Mouse (Mus musculus): ENCODE data around the gene Xntrpc.
"Not testable (repeated sequence)": the region's sequence is repeated elsewhere in the genome, so short reads cannot be mapped to it uniquely, and the experiment has no call there.

DNA sequence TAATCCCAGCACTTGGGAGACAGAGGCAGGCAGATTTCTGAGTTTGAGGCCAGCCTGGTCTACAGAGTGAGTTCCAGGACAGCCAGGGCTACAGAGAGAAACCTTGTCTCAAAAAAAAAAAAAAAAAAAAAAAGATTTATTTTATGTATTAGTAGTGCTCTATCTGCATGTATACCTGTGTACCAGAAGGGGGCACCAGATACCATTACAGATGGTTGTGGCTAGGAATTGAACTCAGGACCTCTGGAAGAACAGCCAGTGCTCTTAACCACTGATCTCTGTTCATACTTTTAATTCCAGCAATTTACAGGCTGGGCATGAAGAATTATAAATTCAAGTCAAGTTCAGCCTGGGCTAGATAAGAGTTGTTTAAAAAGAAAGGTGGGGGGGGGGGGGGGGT is 17.0 kb upstream of the Xntrpc start:
- TF ChIP-seq CTCF (IDR thresholded peaks at IDR 0.05; ENCODE audit: extremely low read depth, insufficient read depth, low read length) = 0 out of 2 replicates have a peak, but pooled peaks have one; percentile 1
- not testable (repeated sequence) for TF ChIP-seq POLR2A (IDR thresholded peaks at IDR 0.05; ENCODE audit: extremely low read depth, insufficient read depth, low read length)
